Mouse (Mus musculus) brain, embryonic 18.5 days (tissue): ENCODE data around the gene Smyd3.

ENCODE experiments used
- DNase-seq: peaks from one replicate; pipeline ENCODE4 v3.0.0-alpha.2; 2012; ENCODE audit warnings: low read depth, low spot score

Smyd3 gene

DNA sequence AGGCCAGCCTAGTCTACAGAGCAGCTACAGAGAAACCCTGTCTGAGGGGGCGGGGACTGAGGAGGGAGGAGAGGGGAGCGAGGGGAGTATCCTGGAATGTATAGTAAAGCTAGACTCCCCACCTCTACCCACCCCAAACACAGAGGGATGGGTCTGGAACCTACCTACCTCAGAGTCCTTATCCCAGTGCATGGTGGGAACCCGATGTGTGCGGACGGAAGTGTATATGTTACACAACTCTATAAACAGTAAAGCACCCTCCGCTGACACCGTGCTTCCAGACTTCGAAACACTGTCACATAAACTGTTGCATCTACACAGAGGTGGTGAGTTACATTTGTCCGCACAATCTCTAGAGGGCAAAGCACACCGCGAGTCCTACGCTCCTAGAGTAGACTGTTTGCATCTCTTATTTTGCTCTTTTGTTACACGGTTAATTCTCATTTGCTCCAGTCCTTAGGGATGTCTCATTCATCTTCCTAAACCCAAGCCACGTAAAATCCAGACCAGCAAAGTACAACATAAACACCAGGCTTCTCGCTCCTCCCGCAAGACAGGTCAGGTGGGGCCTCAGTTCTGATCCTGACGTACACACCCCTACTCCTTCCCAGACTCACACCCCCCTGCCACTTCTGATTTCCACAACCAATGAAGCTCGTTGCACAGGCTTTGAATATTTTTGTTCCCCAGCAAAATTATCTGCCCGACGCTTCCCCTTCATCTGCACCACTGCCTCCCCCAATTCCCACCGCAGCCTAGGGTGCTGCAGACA is 714 bp downstream of the Smyd3 start:
- DNase-seq, result no peak

GRCm38 (mm10) chr1:179511895-179512294 is 5.9 kb downstream of the Smyd3 start:
- no peak for DNase-seq

DNA sequence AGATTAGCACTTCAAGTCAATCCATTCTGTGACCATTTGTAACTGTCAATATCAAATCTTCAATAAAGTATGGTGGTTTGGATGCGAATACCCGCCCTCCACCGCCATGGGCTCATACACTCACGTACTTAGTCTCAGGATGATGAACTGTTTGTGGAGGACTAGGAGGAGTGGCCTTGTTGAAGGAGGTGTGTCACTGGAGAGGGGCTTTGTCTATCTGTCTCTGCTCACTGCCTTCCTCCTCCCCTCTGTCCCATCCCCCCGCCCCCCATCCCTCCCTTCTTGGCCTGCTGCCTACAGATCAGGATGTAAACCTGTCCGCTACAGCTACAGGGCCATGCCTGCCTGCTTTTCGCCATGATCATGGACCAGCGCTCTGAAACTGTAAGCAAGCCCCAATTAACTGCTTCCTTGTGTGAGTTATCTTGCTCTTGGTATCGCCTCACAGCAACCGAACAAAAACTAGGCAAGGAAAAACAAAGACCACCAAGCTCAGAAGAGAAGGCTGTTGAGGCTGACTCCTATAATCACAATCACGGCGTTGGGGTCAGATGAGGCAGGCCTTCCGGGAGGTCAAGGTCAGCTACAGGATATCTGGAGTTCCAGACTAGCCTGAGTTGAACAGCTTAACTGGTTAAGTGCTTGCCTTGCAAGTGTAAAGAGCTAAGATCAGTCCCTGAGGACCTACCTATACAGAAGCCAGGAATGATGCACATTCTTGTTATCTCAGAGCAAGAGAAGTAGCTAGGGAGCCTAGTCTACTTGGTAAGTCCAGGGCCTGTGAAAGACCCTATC is 7.1 kb downstream of the Smyd3 start:
- no peak for DNase-seq

DNA sequence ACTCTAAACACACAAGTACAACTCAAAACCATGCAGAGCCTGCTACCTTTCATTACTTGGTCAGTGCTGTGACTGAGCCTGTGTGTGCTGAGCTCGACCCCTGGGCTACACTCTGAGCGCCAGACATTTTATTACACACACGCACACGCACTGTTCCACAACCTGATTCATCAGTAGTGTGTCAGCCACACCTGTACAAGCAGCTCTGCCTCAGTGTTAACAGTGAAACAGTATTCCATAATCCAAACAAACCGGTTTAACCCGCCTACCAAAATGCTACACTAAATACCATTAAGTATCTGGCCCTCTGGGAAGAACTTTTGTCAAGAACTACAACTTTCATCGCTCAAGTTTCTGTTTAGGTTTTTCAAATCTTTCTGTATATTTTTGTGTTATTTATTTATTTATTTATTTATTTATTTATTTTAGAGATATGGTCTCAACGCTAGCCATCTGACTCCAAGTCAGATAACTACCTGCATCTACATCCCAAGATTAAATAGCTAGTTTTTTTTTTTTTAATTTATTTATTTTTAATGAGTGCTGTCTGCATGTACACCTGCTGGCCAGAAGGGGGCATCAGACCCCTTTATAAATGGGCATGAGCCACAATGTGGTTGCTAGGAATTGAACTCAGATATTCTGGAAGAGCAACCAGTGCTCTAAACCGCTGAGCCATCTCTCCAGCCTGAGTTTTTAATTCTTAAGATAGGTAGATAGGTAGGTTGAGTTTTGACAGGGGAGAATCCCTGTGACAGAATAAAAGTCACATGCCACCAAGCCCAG is 11.1 kb downstream of the Smyd3 start:
- no peak for DNase-seq

DNA sequence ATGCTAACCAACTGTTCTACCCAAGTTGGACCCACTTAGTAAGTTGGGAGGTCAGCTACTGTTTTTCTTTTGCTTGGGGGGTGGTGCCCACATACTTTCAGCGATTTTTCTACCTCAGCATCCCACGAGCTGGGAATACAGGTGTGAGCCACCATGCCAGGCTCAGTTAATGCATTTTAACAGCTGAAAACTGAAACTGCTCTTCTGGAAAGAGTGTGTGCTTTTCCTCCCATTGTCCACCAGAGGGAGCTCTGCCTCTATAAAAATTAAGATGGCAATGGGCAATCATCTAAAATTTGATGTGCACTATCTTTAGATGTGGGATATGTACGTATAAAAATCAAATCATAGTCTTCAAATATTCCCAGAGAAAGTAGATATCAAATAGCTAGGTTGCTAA is 15.3 kb downstream of the Smyd3 start:
- DNase-seq, result no peak

GRCm38 (mm10) chr1:179499257-179499656 is 18.6 kb downstream of the Smyd3 start:
- DNase-seq, result no peak

GRCm38 (mm10) chr1:179492908-179493307 is 24.9 kb downstream of the Smyd3 start:
- no peak for DNase-seq

- DNase-seq, result no peak
Observed at GRCm38 (mm10) chr1:179488520-179488919, 29.3 kb downstream of the Smyd3 start.

- no peak for DNase-seq
Observed at GRCm38 (mm10) chr1:179487990-179488389, 29.9 kb downstream of the Smyd3 start.

GRCm38 (mm10) chr1:179487238-179487637 is 30.6 kb downstream of the Smyd3 start:
- DNase-seq, result no peak

DNA sequence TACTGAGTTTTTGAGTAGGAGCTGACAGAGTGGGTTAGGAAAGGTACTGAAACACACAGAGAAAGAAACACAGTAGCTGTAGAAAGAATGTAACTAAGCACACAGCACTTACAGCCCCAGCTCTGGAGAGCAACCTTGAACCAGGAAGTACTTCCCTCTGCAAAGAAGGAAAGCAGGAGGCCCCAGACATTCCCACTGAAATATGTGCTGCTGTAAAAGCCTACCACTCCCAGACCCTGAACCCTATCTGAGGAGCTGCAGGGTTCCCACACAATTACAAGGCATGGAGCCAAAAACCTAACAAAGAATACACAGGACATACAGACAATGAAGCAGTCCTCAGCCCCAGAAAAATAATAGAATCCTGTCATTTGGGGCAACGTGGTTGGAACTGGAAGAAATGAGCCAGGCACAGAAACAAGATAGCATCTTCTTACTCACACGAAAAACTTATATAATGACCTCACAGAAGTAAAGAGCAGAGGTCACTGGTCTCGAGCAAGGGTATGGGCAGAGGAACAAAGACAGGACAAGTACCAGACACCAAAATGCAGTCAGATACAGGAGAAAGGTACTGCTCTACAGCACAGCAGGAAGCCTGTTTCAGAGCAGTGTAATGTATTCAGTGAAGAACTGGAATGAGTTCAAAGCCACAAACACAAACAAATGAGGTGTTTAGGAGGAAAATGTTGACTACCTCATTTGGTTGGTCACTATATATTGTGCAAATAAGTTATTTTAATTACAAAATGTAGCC is 31.9 kb downstream of the Smyd3 start:
- DNase-seq, result no peak

GRCm38 (mm10) chr1:179480862-179481261 is 37.0 kb downstream of the Smyd3 start:
- no peak for DNase-seq

GRCm38 (mm10) chr1:179477157-179477902 is 40.5 kb downstream of the Smyd3 start:
- DNase-seq, result peak; percentile 34

- no peak for DNase-seq
Observed at GRCm38 (mm10) chr1:179476461-179477156, 41.2 kb downstream of the Smyd3 start.

DNA sequence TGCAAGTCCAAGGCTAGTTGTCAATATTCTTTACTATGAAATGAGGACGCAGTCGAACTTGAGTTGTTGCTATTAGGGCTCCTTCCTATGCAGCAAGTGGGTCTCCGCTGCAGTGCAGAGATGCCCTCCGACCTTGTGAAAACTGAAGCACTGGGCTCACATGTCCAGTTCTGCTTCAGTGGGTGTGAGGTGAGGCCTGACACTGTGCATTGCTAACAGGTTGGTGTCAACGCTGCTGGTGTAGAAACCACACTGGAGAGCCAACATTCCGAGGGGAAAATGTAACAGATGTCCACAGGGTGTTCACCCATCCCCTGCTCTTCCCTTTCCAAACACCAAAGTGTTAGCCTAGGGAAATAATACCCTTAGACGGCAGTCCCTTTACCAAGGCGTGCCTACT is 43.1 kb downstream of the Smyd3 start:
- DNase-seq, result no peak

DNA sequence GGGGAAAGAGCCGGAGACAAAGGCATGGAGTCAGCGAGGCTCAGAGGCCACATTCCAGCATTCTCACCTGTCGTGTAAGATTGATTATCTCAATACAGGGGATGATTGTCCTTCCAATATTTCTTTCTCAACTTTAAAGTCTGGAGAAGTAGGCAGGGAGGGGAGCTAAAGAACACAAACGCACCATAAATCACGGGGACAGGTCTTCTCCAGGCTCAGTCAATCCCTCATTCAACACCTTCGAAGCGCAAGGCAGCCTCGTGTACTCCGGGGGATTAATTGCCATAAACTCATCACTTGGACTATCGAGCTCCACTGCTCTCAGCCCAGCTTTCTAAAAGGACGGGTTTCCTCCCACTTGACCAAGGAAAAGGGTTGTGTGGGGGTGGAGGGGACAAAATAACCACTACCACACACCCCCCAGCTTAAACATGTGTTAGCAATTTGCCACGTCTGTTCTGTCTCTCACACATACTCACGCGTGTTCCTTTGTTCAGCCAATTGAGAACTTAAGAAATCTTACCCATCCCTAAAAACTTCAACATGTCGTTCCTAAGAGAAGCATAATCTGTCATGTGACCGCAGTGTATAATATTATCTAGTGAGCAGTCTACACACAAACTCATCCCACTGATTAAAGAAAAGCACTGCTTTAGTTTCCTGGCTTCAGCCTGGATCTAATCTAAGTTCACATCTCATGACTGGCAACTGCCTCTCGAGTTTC is 43.8 kb downstream of the Smyd3 start:
- DNase-seq, result no peak

DNA sequence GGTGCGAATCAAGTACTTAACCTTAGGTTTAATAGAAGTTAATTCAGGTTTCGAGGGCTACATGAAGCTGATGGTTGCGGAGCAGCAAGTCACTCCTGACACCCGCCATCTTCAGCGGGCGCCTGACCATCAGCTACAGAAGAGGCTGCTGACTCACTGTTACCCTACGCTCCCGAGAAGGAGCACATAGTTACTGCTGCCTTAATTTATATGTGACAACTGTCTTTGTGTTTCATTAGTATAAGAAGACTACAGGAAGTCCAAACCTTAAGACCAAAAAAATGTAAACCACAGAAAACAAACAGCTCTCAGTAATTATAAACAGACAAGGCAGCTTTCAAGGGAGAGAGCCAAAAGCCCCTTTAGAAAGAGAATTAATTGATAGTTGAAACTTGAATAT is 49.9 kb downstream of the Smyd3 start:
- DNase-seq, result no peak

GRCm38 (mm10) chr1:179462376-179462775 is 55.5 kb downstream of the Smyd3 start:
- DNase-seq, result no peak

DNA sequence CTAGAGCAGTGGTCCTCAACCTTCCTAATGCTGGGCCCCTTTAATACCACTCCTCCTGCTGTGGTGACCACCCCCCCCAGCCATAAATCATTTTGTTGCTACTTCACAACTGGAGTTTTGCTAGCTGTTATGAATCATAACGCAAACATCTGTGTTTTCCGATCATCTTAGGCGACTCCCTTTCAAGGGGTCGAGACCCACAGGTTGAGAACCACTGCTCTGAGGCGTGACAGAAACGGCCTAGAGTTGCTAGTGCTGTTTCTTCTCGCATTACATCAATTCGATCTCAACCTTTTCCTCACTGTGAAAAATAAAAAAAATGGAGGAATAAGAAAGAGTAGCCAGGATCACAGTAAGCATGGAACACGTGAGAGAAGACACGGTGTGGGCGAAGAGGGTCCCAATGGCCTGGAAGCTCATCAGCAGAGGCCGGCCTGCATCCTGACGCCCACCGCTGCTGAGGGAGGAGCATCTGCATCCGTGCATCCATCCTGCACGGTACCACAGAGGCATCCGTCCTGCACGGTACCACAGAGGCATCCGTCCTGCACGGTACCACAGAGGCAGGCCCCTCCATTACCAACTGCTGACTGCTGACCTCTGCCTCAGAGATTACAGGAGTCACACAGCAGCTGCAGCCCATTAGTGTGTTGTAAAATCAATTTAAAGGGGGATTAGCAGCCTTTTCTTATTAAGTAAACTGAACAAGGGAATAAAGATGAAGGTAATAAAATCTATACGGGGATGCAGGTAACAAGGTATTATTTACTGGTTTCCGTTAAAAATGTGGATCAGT is 56.6 kb downstream of the Smyd3 start:
- DNase-seq, result no peak
